Mouse (Mus musculus) spleen, postnatal 4 days (tissue): Measurements from ENCODE around the gene Obp2b.

Source experiments
- DNase-seq, 2 experiments: peaks; one replicate each; pipeline ENCODE4 v3.0.0; 2022; ENCODE audit warnings: low spot score in 2 of 2

Obp2b gene

DNA sequence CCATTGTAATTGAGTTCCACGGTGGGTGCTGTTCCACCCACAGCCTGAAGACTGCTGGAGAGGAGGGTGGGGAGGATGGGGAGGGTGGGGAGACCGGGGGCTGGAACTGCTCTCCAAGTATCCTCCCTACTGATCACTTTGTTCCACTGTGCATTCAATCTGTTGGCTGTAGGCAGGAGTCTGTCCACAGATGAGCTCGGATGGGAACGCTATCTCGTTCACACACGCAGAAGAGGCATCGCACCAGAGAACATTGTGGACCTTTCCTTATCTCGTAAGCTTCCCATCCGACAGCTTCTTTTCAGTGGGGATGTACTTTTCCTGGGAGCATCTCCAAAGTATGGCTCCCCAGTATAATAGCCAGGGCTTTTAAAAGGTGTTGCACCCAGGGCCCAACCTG, 42.3 kb downstream of the Obp2b start:
- no peak for DNase-seq

DNA sequence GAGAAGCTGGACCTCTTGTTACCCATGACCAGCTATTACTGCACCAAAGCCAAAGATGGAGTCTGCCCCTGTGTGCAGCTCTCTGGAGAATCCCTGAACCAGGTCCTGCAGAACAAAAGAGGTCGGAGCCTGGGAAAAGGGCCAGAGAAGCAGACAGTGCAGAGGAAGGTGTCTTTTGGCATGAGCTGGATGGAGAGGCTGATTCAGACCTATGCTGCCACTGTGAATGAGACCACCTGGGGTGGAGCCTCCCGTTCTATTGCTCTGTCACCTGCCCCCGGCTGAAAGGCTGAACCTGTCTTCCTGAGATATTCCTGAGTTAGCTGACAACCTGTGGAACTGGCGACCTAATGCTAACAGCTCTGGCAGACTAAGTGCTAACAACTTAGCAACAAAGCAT, 44.1 kb downstream of the Obp2b start:
- DNase-seq = no peak

DNA sequence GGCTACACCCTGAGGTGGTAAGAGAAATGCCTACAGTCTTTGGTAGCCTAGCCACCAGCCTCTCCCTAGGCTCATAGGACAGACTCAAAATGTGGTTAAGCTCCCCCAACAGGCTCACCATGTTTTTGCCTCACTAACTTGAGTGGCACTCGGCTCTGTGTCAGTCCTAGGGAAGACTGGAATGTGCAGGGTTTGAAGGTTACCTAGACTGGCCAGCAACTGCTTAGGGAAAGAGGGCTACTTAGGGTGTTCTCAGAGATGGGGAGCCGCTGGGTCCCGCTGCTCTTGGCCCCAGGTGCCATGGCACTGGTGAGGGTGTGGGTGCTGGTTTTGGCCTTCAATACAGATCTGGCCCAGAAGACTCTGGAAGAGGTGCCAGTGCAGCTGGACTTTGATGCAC, 45.1 kb downstream of the Obp2b start, which contains the start of gene Gm13539:
Gene Gm13539, plus strand, starts transcription at position 301 of the 400 bp plus-strand sequence.
- no peak for DNase-seq

DNA sequence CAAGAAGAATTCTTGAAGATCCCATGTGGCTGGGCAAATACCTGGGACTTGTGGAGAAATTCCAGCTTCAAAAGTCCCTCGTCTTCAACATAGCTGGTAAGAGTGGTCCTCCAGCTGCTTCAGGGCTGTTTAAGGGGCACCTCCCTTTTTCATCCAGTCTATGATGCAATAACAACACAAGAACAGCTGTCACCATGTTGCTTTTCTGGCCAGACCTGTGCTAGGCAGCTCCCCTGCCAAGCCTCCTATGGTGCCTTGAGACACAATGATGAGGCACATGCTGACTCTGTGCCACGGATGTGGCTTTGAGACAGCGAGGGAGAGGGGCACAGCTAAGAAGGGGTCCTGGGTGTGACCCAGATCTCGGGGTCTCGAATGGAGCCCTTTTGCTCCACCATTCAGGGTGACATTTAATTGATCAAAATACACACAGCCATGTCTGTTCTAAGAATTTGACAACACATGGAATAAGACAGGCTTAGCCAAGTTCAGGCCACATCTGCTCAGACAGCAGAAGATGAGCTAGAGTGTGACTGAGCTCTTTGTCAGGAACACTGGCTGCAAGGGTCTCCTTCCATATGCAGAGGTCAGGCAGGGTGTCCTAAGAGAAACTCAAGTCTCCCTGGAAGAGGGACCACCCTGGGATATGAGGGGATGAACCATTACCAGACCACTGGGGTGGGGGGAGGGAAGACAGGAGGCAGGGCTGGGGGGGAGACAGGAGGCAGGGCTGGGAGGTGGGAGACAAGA, 48.9 kb downstream of the Obp2b start:
- no peak for DNase-seq

DNA sequence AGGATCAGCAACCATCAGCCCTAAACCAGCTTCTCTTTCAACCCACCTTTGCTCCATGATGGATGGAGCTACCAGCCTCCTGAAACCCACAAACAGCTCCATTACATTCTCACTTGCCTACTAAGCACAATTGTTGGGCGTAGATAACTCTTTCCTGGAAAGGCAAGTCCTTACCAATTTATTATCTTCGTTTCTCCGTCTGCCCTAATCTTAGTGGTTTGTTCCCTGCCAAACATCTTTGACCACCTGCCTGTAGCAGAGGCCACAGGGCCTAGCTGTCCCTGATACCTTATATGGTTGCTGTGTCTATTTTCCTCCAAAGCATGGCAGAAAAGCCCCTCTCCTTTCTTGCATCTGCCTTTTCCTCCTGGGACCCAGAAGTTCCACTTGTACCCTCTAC, 52.3 kb downstream of the Obp2b start:
- DNase-seq = no peak
